Mouse (Mus musculus) heart, embryonic 15.5 days (tissue): Measurements from ENCODE around the gene Stpg2. TPM values are rescaled to one million over a fixed set of nuclear protein-coding genes. Genes with fewer than 3 reads are reported as not detected.

Experiments used
- ATAC-seq: fragments of 200-750 bp; cut with Nextera tagmentation; replicated peaks from 2 replicates; pipeline ENCODE4 v1.8.0; 2017; ENCODE audit warnings: low read depth, moderate TSS enrichment; ENCODE audit not compliant: insufficient number of reproducible peaks, insufficient read depth, low FRiP score
- H3K27ac ChIP-seq: fragments of 300-500 bp; sonication (generic); 2 replicates; pipeline ENCODE4 v1.5.1; 2015; ENCODE audit warnings: mild to moderate bottlenecking, inconsistent platforms
- H3K27me3 ChIP-seq: fragments of 300-500 bp; sonication (generic); 2 replicates; pipeline ENCODE4 v1.6.1; 2015; ENCODE audit warnings: inconsistent platforms
- H3K36me3 ChIP-seq: fragments of 300-500 bp; sonication (generic); 2 replicates; pipeline ENCODE4 v1.6.1; 2015; ENCODE audit warnings: mild to moderate bottlenecking, inconsistent platforms
- H3K4me1 ChIP-seq: fragments of 300-500 bp; sonication (generic); replicated peaks from 2 replicates; pipeline ENCODE4 v1.6.1; 2015; ENCODE audit warnings: inconsistent platforms
- H3K4me2 ChIP-seq: fragments of 300-500 bp; sonication (generic); 2 replicates; pipeline ENCODE4 v1.6.1; 2015; ENCODE audit warnings: inconsistent platforms, mild to moderate bottlenecking, moderate library complexity
- H3K4me3 ChIP-seq: fragments of 300-500 bp; sonication (generic); 2 replicates; pipeline ENCODE4 v1.5.1; 2015; ENCODE audit warnings: mild to moderate bottlenecking, inconsistent platforms
- H3K9ac ChIP-seq: fragments of 300-500 bp; sonication (generic); 2 replicates; pipeline ENCODE4 v1.6.1; 2015; ENCODE audit warnings: mild to moderate bottlenecking, inconsistent platforms
- H3K9me3 ChIP-seq: fragments of 300-500 bp; sonication (generic); replicated peaks from 2 replicates; pipeline ENCODE4 v1.6.1; 2016; ENCODE audit warnings: inconsistent platforms
- WGBS: fragments of 180-500 bp; shearing (Covaris S2); methylation state at CpG from one replicate; pipeline ENCODE4 v1.1.7; 2015; ENCODE audit warnings: mixed read lengths; 5-methylcytosine and 5-hydroxymethylcytosine counted together
- polyA plus RNA-seq: library from polyadenylated mRNA; unstranded; fragments of >200 nt; fragmentation: Nextera tagmentation; extraction: Ambion mirVana; gene quantifications from 2 replicates; pipeline ENCODE4 v1.2.1, GENCODE M21; 2015

Gene Stpg2
- 0.08 TPM in 1 of 2 replicates, not detected in the other for polyA plus RNA-seq

DNA sequence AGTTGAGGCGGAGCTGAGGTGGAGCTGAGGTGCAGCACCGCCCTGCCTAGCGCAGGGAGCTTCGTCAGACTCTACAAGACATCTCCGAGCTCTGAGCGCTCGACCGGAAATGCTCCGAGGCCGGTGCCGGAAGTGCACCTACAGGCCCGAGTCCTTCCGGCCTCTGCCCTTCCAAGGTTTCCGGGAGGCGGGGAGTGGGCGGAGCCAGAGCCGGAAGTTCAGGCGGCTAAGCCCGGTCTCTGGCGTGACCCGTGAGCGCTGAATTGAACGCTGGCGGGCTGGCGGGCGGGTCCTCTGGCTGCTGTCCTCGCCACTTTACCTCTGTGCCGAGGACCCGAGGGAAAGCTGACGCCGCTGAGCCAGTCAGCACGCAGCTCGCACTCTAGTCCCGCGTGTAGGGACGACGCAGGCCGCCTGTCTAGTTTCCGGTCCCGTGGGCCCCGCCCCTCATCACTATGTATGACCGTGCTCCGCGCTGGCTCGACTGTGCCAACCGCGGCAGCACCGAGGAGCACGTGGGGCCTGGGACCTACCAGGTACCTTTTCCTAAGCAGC lies at the start of gene Stpg2:
Stpg2 (plus strand) TSS at position 251 of the 555 bp plus-strand sequence.
- peaks cover 22% of the 10 kb centered on the region for H3K27me3 ChIP-seq
- H3K4me3 ChIP-seq: peak within 1 kb of the TSS; percentile 74
- under 1% methylated on average over 49 of the region's 49 CpGs for WGBS
- H3K4me2 ChIP-seq: peak within 1 kb of the TSS; percentile 92
- H3K9me3 ChIP-seq: no peaks in the 10 kb centered on the region
- ATAC-seq: peak; percentile 96
- 0 out of 2 replicates have a peak, but pooled peaks cover 3% of the 10 kb centered on the region for H3K4me1 ChIP-seq
- H3K9ac ChIP-seq: peak within 1 kb of the TSS; percentile 59
- peak within 1 kb of the TSS; percentile 92 for H3K27ac ChIP-seq
- H3K36me3 ChIP-seq: no peaks in the 10 kb centered on the region

DNA sequence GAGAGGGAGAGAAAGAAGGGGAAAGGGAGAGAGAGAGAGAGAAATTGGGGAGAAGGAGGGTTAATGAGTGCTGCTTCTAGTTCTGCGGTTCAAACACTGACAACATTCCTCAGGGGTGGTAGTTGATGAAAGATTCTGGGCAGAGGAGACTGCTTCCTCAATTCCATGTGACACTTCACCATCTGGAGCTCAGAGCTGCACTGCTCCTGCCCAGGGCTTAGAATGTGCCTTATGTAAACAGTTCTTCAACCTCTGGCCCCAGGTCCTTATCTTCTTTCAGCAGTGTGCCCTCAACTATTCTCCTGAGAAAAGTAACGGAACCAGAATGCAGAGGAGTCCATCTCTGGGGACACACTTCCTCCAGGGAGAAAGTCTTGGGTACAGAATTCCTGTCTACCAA lies 43.3 kb upstream of the Stpg2 start:
- no peaks in the 10 kb centered on the region for H3K9me3 ChIP-seq
- 14% methylated on average over 2 of the region's 2 CpGs for WGBS
- no peaks in the 10 kb centered on the region for H3K36me3 ChIP-seq
- H3K27ac ChIP-seq: no peak overlapping the region
- H3K9ac ChIP-seq: no peak overlapping the region
- no peak overlapping the region for H3K4me2 ChIP-seq
- peaks cover 7% of the 10 kb centered on the region for H3K4me1 ChIP-seq
- H3K27me3 ChIP-seq: no peaks in the 10 kb centered on the region
- no peak overlapping the region for H3K4me3 ChIP-seq
- ATAC-seq: no peak

DNA sequence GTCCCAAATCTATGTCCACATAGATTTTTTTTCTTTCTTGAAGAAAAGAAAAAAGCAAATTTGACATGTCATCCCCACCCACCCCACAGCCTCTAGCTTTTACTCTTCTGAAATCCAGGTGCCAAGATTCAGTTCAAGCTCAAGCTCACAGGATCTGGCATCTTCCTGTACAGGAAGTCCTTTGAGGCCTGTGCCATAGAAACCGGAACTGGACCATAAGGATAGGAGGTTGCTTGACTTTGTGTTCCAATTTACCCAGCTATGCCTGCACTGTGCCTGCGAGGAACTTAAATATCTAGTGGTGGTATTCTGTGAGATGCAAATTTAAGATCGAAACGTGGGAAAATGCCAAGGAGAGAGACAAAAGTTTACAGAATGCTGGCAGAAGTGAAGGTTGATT lies 42.8 kb upstream of the Stpg2 start:
- no peak for ATAC-seq
- Histone ChIP-seq H3K4me2 (no peak overlapping the region), H3K4me3 (no peak overlapping the region), H3K36me3 (no peaks in the 10 kb centered on the region), H3K27ac (no peak overlapping the region), H3K9me3 (no peaks in the 10 kb centered on the region), H3K27me3 (no peaks in the 10 kb centered on the region), H3K9ac (no peak overlapping the region), H3K4me1 (peaks cover 7% of the 10 kb centered on the region)
- 77% methylated on average over 4 of the region's 4 CpGs for WGBS

DNA sequence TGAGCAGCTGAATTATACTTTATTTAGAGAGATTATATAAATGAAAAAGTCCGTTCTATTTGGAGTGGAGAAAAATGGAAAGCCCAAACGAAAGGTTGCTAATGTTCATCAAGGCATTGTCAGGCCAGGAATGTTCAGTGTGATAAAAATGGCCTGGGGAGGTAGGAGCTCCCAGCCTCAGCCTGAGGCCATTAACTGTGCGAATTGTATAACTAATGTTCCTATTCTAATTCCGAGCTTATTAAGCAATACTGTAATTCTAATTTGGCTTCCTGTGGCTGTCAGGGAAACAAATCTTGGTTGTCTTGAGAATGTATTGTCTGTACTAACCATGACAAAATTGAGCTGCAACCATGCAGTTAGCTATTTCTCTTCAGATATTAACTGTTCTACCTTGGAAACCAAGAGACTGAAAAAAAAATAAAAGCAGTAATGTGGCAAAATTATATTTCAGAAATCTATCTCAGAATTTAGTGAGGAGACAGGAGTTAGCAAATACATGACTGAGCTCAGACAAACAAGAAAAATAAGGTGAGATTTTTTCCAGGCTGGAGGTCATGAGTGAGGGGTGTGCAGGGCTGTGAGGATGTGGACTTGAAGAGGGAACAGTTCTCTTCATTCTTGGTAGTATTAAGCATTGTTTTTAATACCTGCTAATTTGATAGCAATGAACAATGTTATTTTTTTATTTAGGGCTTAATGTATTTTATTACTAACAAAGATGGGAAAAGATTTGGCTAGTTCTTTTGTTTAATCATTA lies 36.8 kb upstream of the Stpg2 start:
- Histone ChIP-seq H3K4me3 (no peak overlapping the region), H3K27ac (no peak overlapping the region), H3K36me3 (no peaks in the 10 kb centered on the region), H3K4me2 (no peak overlapping the region), H3K9me3 (no peaks in the 10 kb centered on the region), H3K4me1 (no peaks in the 10 kb centered on the region), H3K27me3 (no peaks in the 10 kb centered on the region), H3K9ac (no peak overlapping the region)
- no peak for ATAC-seq
- WGBS: 56% methylated on average over 4 of the region's 4 CpGs

DNA sequence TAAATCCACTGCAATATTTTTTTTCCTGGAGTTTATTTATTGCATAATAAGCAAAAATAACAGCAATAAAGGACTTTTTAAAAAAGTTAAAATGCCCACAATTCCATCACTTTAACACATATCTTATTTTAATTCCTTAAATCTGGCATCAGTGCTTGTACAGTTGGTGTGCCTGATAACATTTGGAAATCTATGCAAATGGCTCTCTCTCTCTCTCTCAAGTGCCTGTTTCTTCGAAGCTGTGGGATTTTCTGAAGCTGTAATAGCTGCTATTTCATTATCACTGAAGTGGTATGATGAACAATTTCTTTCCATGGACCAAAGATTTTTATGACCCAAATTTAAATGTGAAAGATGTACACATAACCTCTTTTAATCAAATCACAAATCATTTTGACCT lies 35.8 kb upstream of the Stpg2 start:
- Histone ChIP-seq H3K4me2 (no peak overlapping the region), H3K9me3 (no peaks in the 10 kb centered on the region), H3K4me3 (no peak overlapping the region), H3K27me3 (no peaks in the 10 kb centered on the region), H3K9ac (no peak overlapping the region), H3K27ac (no peak overlapping the region), H3K36me3 (no peaks in the 10 kb centered on the region), H3K4me1 (no peaks in the 10 kb centered on the region)
- no peak for ATAC-seq
- WGBS: 51% methylated on average over 1 of the region's 1 CpGs

DNA sequence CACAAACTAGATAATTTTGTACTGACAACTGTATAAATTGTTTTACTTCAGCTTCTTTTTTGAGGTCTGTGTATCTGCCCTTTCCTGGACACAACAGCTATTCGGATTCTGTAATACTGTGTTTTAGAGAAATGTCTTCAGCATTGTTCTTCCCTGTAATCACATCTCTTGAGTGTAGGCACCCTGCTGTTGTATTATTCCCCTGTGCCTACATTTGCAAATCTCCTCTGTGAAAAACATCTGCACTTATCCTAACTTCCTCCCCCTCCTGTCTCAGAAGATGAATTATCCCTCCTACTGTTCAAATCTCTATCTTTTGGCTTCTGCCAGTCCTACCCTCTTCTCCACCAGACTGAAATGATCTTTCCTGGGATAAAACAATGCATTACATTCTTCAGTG lies 28.6 kb upstream of the Stpg2 start:
- 59% methylated on average over 1 of the region's 1 CpGs for WGBS
- Histone ChIP-seq H3K4me2 (no peak overlapping the region), H3K4me1 (no peaks in the 10 kb centered on the region), H3K27ac (no peak overlapping the region), H3K36me3 (no peaks in the 10 kb centered on the region), H3K9ac (no peak overlapping the region), H3K27me3 (no peaks in the 10 kb centered on the region), H3K9me3 (no peaks in the 10 kb centered on the region), H3K4me3 (no peak overlapping the region)
- no peak for ATAC-seq

DNA sequence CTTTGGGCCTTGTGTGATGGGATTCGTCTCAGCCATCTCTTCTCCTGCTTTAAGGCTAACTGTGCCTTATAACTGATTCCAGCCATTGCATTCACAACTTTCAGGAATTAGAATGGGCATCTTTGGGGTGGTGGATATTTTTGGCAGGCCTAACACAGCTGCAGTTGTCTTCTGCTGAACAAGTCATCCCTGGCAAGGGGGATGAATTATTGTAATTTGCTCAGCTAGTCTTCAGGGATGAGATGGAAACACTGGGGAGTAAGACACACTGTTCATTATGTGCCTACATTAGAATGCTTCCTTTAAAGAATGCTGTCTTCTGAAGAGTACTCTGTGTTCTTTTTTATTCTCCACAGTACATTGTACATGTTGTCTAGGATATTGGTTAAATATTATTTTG lies 14.0 kb upstream of the Stpg2 start:
- Histone ChIP-seq H3K4me2 (no peak overlapping the region), H3K27me3 (no peaks in the 10 kb centered on the region), H3K4me1 (no peaks in the 10 kb centered on the region), H3K27ac (no peak overlapping the region), H3K36me3 (no peaks in the 10 kb centered on the region), H3K9me3 (no peaks in the 10 kb centered on the region), H3K9ac (no peak overlapping the region), H3K4me3 (no peak overlapping the region)
- WGBS: 64% methylated on average over 1 of the region's 1 CpGs
- ATAC-seq: no peak

DNA sequence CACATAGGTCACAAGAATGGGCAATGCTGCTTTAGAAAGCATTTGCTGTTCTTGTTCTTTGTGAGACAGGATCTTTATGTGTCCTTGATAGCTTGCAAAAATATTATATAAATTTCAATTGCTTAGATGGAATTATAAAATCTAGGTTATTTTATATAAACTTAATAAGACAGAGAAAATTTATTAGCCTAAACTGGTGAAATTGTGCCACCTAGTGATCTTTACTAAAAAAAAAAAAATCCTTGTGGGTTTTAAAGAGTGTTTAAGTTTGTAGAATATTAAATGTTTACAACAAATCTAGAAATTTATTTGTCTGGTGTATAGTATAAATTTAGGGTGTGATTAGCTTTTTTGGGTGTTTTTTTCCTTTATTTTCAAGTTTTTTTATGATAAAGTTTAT lies 11.6 kb upstream of the Stpg2 start:
- no peaks in the 10 kb centered on the region for H3K36me3 ChIP-seq
- H3K27me3 ChIP-seq: no peaks in the 10 kb centered on the region
- H3K4me1 ChIP-seq: no peaks in the 10 kb centered on the region
- no peaks in the 10 kb centered on the region for H3K9me3 ChIP-seq
- no peak overlapping the region for H3K4me3 ChIP-seq
- no peak for ATAC-seq
- no peak overlapping the region for H3K4me2 ChIP-seq
- no peak overlapping the region for H3K9ac ChIP-seq
- no peak overlapping the region for H3K27ac ChIP-seq

DNA sequence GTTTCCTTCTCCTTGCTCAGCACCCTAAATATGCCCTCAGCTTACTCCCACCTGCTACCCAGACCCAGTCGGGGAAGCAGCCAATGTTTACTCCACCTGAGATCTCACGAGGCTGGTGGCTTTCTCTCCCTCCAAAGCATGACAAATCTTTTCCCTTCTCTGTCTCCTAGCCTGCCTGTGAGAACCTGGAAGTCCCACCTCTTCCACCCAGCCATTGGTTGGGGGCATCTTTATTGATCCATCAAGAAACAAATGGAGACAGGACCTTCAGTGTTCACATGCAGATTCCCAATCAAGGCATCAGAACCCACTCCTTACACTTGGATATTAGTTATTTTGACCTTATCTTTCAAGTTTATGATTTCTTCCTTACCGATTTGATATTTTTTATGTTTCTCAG lies 7.1 kb upstream of the Stpg2 start:
- no peak overlapping the region for H3K27ac ChIP-seq
- no peak overlapping the region for H3K4me2 ChIP-seq
- H3K9ac ChIP-seq: no peak overlapping the region
- H3K36me3 ChIP-seq: no peaks in the 10 kb centered on the region
- H3K4me1 ChIP-seq: no peaks in the 10 kb centered on the region
- H3K4me3 ChIP-seq: no peak overlapping the region
- no peaks in the 10 kb centered on the region for H3K9me3 ChIP-seq
- peaks cover 12% of the 10 kb centered on the region for H3K27me3 ChIP-seq
- ATAC-seq: no peak
- WGBS: 58% methylated on average over 3 of the region's 3 CpGs

DNA sequence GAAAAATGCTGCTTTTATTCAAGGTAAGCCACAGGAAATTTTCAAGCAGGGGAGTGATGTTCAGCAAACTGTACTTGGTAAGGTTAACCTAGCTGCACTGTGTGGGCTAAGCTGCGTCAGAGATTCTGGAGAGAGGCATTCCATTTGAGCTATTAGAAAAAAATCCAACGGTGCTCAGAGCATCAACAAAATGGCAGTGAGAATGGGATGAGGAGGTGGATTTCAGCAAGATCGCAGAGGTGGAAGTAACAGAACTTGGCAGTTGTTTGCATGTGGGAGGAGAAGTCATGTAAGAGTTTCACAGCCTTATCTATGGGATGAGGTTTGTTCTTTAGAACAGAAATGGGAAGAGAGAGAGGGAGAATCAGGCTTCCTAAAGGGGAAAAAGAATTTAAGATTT lies 5.2 kb upstream of the Stpg2 start:
- Histone ChIP-seq H3K9me3 (no peaks in the 10 kb centered on the region), H3K36me3 (no peaks in the 10 kb centered on the region), H3K4me2 (no peak overlapping the region), H3K9ac (no peak overlapping the region), H3K27me3 (peaks cover 22% of the 10 kb centered on the region), H3K4me1 (no peaks in the 10 kb centered on the region), H3K4me3 (no peak overlapping the region), H3K27ac (no peak overlapping the region)
- WGBS: 62% methylated on average over 3 of the region's 3 CpGs
- ATAC-seq: no peak

DNA sequence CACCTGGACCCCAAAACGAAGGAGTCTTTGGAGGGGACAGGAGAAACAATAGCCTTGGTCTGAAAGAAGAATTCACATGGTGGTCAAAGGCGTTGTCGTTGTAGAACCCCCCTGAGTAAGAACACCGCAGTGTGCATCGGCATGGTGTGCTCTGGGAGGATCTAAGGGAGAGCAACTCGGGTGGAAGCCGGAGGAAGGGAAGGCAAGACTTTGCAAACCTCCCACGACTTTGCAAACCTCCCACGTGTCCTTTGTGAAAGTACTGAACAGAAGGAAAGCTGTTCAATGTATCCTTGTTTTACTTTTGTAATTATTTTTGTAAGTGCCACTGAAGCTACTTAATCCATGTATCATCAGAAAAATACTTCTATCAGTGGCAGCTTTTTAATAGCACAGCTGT lies 11.5 kb downstream of the Stpg2 start:
- Histone ChIP-seq H3K9ac (no peak overlapping the region), H3K9me3 (no peaks in the 10 kb centered on the region), H3K4me1 (no peaks in the 10 kb centered on the region), H3K27ac (no peak overlapping the region), H3K4me3 (no peak overlapping the region), H3K27me3 (no peaks in the 10 kb centered on the region), H3K36me3 (no peaks in the 10 kb centered on the region), H3K4me2 (no peak overlapping the region)
- 52% methylated on average over 9 of the region's 9 CpGs for WGBS
- no peak for ATAC-seq

DNA sequence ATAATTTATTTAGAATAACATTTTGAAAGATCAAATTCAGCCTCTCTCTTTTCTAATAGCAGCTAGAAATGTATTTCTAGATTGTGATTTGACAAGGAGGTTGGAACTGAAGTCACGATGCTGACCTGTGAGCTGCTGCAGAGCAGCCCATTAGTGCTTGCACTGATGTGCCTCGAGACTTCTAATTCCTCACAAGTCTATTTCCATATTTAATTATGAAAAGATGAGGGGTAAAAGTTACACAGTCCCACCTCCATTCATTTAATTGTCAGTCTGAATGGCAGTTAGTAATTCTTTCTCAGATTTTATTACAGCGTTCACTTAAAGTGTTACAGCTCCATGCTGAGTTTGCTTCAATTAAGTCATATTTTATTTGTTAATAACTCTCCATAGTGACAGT lies 19.6 kb downstream of the Stpg2 start:
- H3K4me2 ChIP-seq: no peak overlapping the region
- H3K4me1 ChIP-seq: no peaks in the 10 kb centered on the region
- 83% methylated on average over 3 of the region's 3 CpGs for WGBS
- no peak overlapping the region for H3K4me3 ChIP-seq
- no peaks in the 10 kb centered on the region for H3K36me3 ChIP-seq
- no peaks in the 10 kb centered on the region for H3K9me3 ChIP-seq
- H3K27me3 ChIP-seq: no peaks in the 10 kb centered on the region
- H3K27ac ChIP-seq: no peak overlapping the region
- ATAC-seq: no peak
- no peak overlapping the region for H3K9ac ChIP-seq
